Mouse (Mus musculus): ENCODE results near the gene Tmed9. TPM values are rescaled to one million over a fixed set of nuclear protein-coding genes. Genes with fewer than 3 reads are reported as not detected.
A peak's percentile ranks its signal among the peaks of the same experiment; 100 is the strongest.

The Tmed9 gene
- polyA plus RNA-seq, 1 experiment from 2014 or later, result 50.0 TPM

- ATAC-seq (ENCODE audit: low FRiP score), result peak; percentile 98
- Histone ChIP-seq H3K9me3 (ENCODE audit: control insufficient read depth, low read length) (no peaks in the 10 kb centered on the region), H3K4me1 (ENCODE audit: control insufficient read depth, insufficient read depth, low read length) (peaks cover 6% of the 10 kb centered on the region), H3K4me2 (peak within 1 kb of the TSS; percentile 97), H3K9ac (ENCODE audit: low read length) (peak within 1 kb of the TSS; percentile 84), H3K4me3 (ENCODE audit: low read depth, low read length) (peak within 1 kb of the TSS; percentile 94), H3K36me3 (ENCODE audit: control insufficient read depth, insufficient read depth, low read length) (peaks cover 25% of the 10 kb centered on the region), H3K27me3 (ENCODE audit: control insufficient read depth, insufficient read depth, low read length) (no peaks in the 10 kb centered on the region), H3K27ac (ENCODE audit: low read depth, low read length) (no peak within 1 kb of the TSS)
- peak; percentile 99 for DNase-seq (ENCODE audit: low spot score, missing footprints)
- 1% methylated on average over 70 of the region's 70 CpGs for WGBS
Measured at GRCm38 (mm10) chr13:55536194-55537175, 37.0 kb upstream of the Tmed9 start, which contains the start of gene Ddx41. Ddx41 (minus strand) TSS chr13:55536658.

- peaks cover 26% of the 10 kb centered on the region for H3K36me3 ChIP-seq (ENCODE audit: control insufficient read depth, insufficient read depth, low read length)
- H3K4me1 ChIP-seq (ENCODE audit: control insufficient read depth, insufficient read depth, low read length), result no peaks in the 10 kb centered on the region
- DNase-seq (ENCODE audit: low spot score, missing footprints) (no peak), ATAC-seq (ENCODE audit: low FRiP score) (no peak)
- no peak overlapping the region for H3K9ac ChIP-seq (ENCODE audit: low read length)
- 94% methylated on average over 2 of the region's 2 CpGs for WGBS
- H3K4me3 ChIP-seq (ENCODE audit: low read depth, low read length), result no peak overlapping the region
- no peaks in the 10 kb centered on the region for H3K27me3 ChIP-seq (ENCODE audit: control insufficient read depth, insufficient read depth, low read length)
- no peaks in the 10 kb centered on the region for H3K9me3 ChIP-seq (ENCODE audit: control insufficient read depth, low read length)
- no peak overlapping the region for H3K27ac ChIP-seq (ENCODE audit: low read depth, low read length)
- H3K4me2 ChIP-seq, result no peak overlapping the region
Measured at GRCm38 (mm10) chr13:55540933-55541332, 32.6 kb upstream of the Tmed9 start.

GRCm38 (mm10) chr13:55542891-55543290 lies 30.6 kb upstream of the Tmed9 start:
- Histone ChIP-seq H3K4me3 (ENCODE audit: low read depth, low read length) (no peak overlapping the region), H3K9ac (ENCODE audit: low read length) (no peak overlapping the region), H3K27me3 (ENCODE audit: control insufficient read depth, insufficient read depth, low read length) (no peaks in the 10 kb centered on the region), H3K4me2 (no peak overlapping the region), H3K4me1 (ENCODE audit: control insufficient read depth, insufficient read depth, low read length) (no peaks in the 10 kb centered on the region), H3K36me3 (ENCODE audit: control insufficient read depth, insufficient read depth, low read length) (peaks cover 26% of the 10 kb centered on the region), H3K9me3 (ENCODE audit: control insufficient read depth, low read length) (no peaks in the 10 kb centered on the region), H3K27ac (ENCODE audit: low read depth, low read length) (no peak overlapping the region)
- WGBS, result 97% methylated on average over 4 of the region's 4 CpGs
- ATAC-seq (ENCODE audit: low FRiP score), result no peak
- DNase-seq (ENCODE audit: low spot score, missing footprints), result no peak

GRCm38 (mm10) chr13:55543447-55543846 lies 30.1 kb upstream of the Tmed9 start:
- 91% methylated on average over 8 of the region's 8 CpGs for WGBS
- no peaks in the 10 kb centered on the region for H3K4me1 ChIP-seq (ENCODE audit: control insufficient read depth, insufficient read depth, low read length)
- no peaks in the 10 kb centered on the region for H3K27me3 ChIP-seq (ENCODE audit: control insufficient read depth, insufficient read depth, low read length)
- H3K9me3 ChIP-seq (ENCODE audit: control insufficient read depth, low read length), result no peaks in the 10 kb centered on the region
- H3K9ac ChIP-seq (ENCODE audit: low read length), result no peak overlapping the region
- H3K4me2 ChIP-seq, result no peak overlapping the region
- no peak for DNase-seq (ENCODE audit: low spot score, missing footprints)
- H3K4me3 ChIP-seq (ENCODE audit: low read depth, low read length), result no peak overlapping the region
- no peak for ATAC-seq (ENCODE audit: low FRiP score)
- no peak overlapping the region for H3K27ac ChIP-seq (ENCODE audit: low read depth, low read length)
- H3K36me3 ChIP-seq (ENCODE audit: control insufficient read depth, insufficient read depth, low read length), result peaks cover 26% of the 10 kb centered on the region

- Histone ChIP-seq H3K4me2 (no peak overlapping the region), H3K9me3 (ENCODE audit: control insufficient read depth, low read length) (no peaks in the 10 kb centered on the region), H3K27me3 (ENCODE audit: control insufficient read depth, insufficient read depth, low read length) (no peaks in the 10 kb centered on the region), H3K9ac (ENCODE audit: low read length) (no peak overlapping the region), H3K36me3 (ENCODE audit: control insufficient read depth, insufficient read depth, low read length) (peaks cover 24% of the 10 kb centered on the region), H3K27ac (ENCODE audit: low read depth, low read length) (no peak overlapping the region), H3K4me3 (ENCODE audit: low read depth, low read length) (no peak overlapping the region), H3K4me1 (ENCODE audit: control insufficient read depth, insufficient read depth, low read length) (no peaks in the 10 kb centered on the region)
- no peak for ATAC-seq (ENCODE audit: low FRiP score)
- 90% methylated on average over 6 of the region's 6 CpGs for WGBS
- DNase-seq (ENCODE audit: low spot score, missing footprints), result no peak
Measured at GRCm38 (mm10) chr13:55544792-55545191, 28.7 kb upstream of the Tmed9 start.

- no peaks in the 10 kb centered on the region for H3K27me3 ChIP-seq (ENCODE audit: control insufficient read depth, insufficient read depth, low read length)
- no peaks in the 10 kb centered on the region for H3K4me1 ChIP-seq (ENCODE audit: control insufficient read depth, insufficient read depth, low read length)
- no peaks in the 10 kb centered on the region for H3K9me3 ChIP-seq (ENCODE audit: control insufficient read depth, low read length)
- ATAC-seq (ENCODE audit: low FRiP score), result no peak
- no peak overlapping the region for H3K9ac ChIP-seq (ENCODE audit: low read length)
- WGBS, result 100% methylated on average over 2 of the region's 2 CpGs
- H3K4me3 ChIP-seq (ENCODE audit: low read depth, low read length), result no peak overlapping the region
- no peak overlapping the region for H3K27ac ChIP-seq (ENCODE audit: low read depth, low read length)
- H3K4me2 ChIP-seq, result no peak overlapping the region
- no peak for DNase-seq (ENCODE audit: low spot score, missing footprints)
- peaks cover 13% of the 10 kb centered on the region for H3K36me3 ChIP-seq (ENCODE audit: control insufficient read depth, insufficient read depth, low read length)
Measured at GRCm38 (mm10) chr13:55547916-55548315, 25.6 kb upstream of the Tmed9 start.

GRCm38 (mm10) chr13:55548426-55548825 lies 25.1 kb upstream of the Tmed9 start:
- 92% methylated on average over 5 of the region's 5 CpGs for WGBS
- no peak overlapping the region for H3K9ac ChIP-seq (ENCODE audit: low read length)
- H3K36me3 ChIP-seq (ENCODE audit: control insufficient read depth, insufficient read depth, low read length), result peaks cover 7% of the 10 kb centered on the region

GRCm38 (mm10) chr13:55549061-55549460 lies 24.5 kb upstream of the Tmed9 start:
- Histone ChIP-seq H3K4me3 (ENCODE audit: low read depth, low read length) (no peak overlapping the region), H3K9ac (ENCODE audit: low read length) (no peak overlapping the region), H3K27ac (ENCODE audit: low read depth, low read length) (no peak overlapping the region), H3K36me3 (ENCODE audit: control insufficient read depth, insufficient read depth, low read length) (peaks cover 7% of the 10 kb centered on the region), H3K4me2 (no peak overlapping the region), H3K4me1 (ENCODE audit: control insufficient read depth, insufficient read depth, low read length) (no peaks in the 10 kb centered on the region), H3K27me3 (ENCODE audit: control insufficient read depth, insufficient read depth, low read length) (no peaks in the 10 kb centered on the region), H3K9me3 (ENCODE audit: control insufficient read depth, low read length) (no peaks in the 10 kb centered on the region)
- no peak for ATAC-seq (ENCODE audit: low FRiP score)
- WGBS, result 91% methylated on average over 15 of the region's 15 CpGs
- DNase-seq (ENCODE audit: low spot score, missing footprints), result no peak

More at GRCm38 (mm10) chr13:55548426-55548825, 25.1 kb upstream of the Tmed9 start:
- H3K27ac ChIP-seq (ENCODE audit: low read depth, low read length), result no peak overlapping the region
- ATAC-seq (ENCODE audit: low FRiP score) (no peak), DNase-seq (ENCODE audit: low spot score, missing footprints) (no peak)
- no peaks in the 10 kb centered on the region for H3K4me1 ChIP-seq (ENCODE audit: control insufficient read depth, insufficient read depth, low read length)
- H3K9me3 ChIP-seq (ENCODE audit: control insufficient read depth, low read length), result no peaks in the 10 kb centered on the region
- no peak overlapping the region for H3K4me3 ChIP-seq (ENCODE audit: low read depth, low read length)
- no peak overlapping the region for H3K4me2 ChIP-seq
- H3K27me3 ChIP-seq (ENCODE audit: control insufficient read depth, insufficient read depth, low read length), result no peaks in the 10 kb centered on the region

- no peak overlapping the region for H3K9ac ChIP-seq (ENCODE audit: low read length)
- no peak overlapping the region for H3K4me3 ChIP-seq (ENCODE audit: low read depth, low read length)
- no peak for ATAC-seq (ENCODE audit: low FRiP score)
- no peaks in the 10 kb centered on the region for H3K9me3 ChIP-seq (ENCODE audit: control insufficient read depth, low read length)
- H3K27ac ChIP-seq (ENCODE audit: low read depth, low read length), result no peak overlapping the region
- H3K36me3 ChIP-seq (ENCODE audit: control insufficient read depth, insufficient read depth, low read length), result peaks cover 9% of the 10 kb centered on the region; the same call in 1 of the 2 replicates
- no peaks in the 10 kb centered on the region for H3K27me3 ChIP-seq (ENCODE audit: control insufficient read depth, insufficient read depth, low read length)
- DNase-seq (ENCODE audit: low spot score, missing footprints), result no peak
- WGBS, result 91% methylated on average over 9 of the region's 9 CpGs
- H3K4me1 ChIP-seq (ENCODE audit: control insufficient read depth, insufficient read depth, low read length), result no peaks in the 10 kb centered on the region
- H3K4me2 ChIP-seq, result no peak overlapping the region
Measured at GRCm38 (mm10) chr13:55555921-55556320, 17.6 kb upstream of the Tmed9 start.

Data from midbrain, embryonic 11.5 days (tissue).